Mouse (Mus musculus) kidney, adult 2 months (tissue): ENCODE results near the gene Kmt5b.

Source experiments
- CTCF ChIP-seq: fragments of 200-500 bp; conservative IDR thresholded peaks from 2 replicates; pipeline ENCODE4 v1.5.1; 2011; ENCODE audit warnings: low read depth, mild to moderate bottlenecking, control low read depth, low read length, moderate library complexity, mixed read lengths; ENCODE audit not compliant: insufficient read depth, insufficient read length
- POLR2A ChIP-seq: fragments of 200-500 bp; IDR thresholded peaks from one replicate; pipeline ENCODE4 v1.6.1; 2011; ENCODE audit warnings: low read depth, low read length, control low read depth

DNA sequence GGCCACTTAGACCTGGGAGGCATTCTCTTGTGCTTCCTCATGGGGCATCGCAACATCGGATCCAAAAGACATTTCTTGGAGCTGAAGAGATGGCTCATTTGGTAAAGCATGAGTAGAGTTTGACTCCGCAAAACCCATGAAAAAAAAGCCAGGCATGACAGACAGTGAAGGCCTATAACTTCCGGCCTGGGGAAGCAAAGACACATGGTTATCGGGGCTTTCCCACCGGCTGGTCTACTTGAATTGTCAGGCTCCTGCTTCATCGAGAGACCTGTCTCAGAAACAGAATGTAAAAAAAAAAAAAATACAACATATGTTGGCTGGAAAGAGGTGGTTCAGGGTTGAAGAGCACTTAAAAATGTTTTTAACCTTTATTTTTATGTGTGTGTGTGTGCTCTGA, 27.6 kb upstream of the Kmt5b start:
- TF ChIP-seq CTCF (no peak), POLR2A (no peak)
